Mouse (Mus musculus) small intestine, adult 2 months (tissue): Measurements from ENCODE around the gene Ypel3. TPM values are rescaled to one million over a fixed set of nuclear protein-coding genes. Genes with fewer than 3 reads are reported as not detected.
"Not testable (repeated sequence)": the region's sequence is repeated elsewhere in the genome, so short reads cannot be mapped to it uniquely, and the experiment has no call there.

Source experiments
- H3K27ac ChIP-seq: fragments of 200-500 bp; 2 replicates; pipeline ENCODE4 v1.5.1; 2012; ENCODE audit warnings: low read depth, low read length, control low read depth, inconsistent platforms; ENCODE audit not compliant: insufficient read depth
- H3K27me3 ChIP-seq: fragments of 200-500 bp; 2 replicates; pipeline ENCODE4 v1.6.1; 2012; ENCODE audit warnings: mild to moderate bottlenecking, moderate library complexity, low read length, inconsistent platforms; ENCODE audit not compliant: control insufficient read depth, insufficient read depth
- H3K36me3 ChIP-seq: fragments of 200-500 bp; 2 replicates; pipeline ENCODE4 v1.6.1; 2012; ENCODE audit warnings: mild to moderate bottlenecking, low read length, control low read depth, inconsistent platforms; ENCODE audit not compliant: control insufficient read depth, insufficient read depth
- H3K4me1 ChIP-seq: fragments of 200-500 bp; 2 replicates; pipeline ENCODE4 v1.6.1; 2012; ENCODE audit warnings: low read length, inconsistent platforms, mixed read lengths; ENCODE audit not compliant: control insufficient read depth, insufficient read depth, insufficient read length
- H3K4me3 ChIP-seq: fragments of 200-500 bp; 2 replicates; pipeline ENCODE4 v1.5.1; 2012; ENCODE audit warnings: low read depth, mild to moderate bottlenecking, control low read depth, inconsistent platforms, low read length, moderate library complexity
- CTCF ChIP-seq: fragments of 200-500 bp; IDR thresholded peaks from 2 replicates; pipeline ENCODE4 v1.5.1; 2012; ENCODE audit warnings: low read depth, mild to moderate bottlenecking, control low read depth, inconsistent platforms, low read length, moderate library complexity, mixed read lengths; ENCODE audit not compliant: insufficient replicate concordance, insufficient read length; ENCODE audit errors: extremely low read depth
- POLR2A ChIP-seq: fragments of 200-500 bp; IDR thresholded peaks from 2 replicates; pipeline ENCODE4 v1.6.1; 2012; ENCODE audit warnings: low read depth, mild to moderate bottlenecking, control low read depth, inconsistent platforms, low read length, moderate library complexity
- WGBS: fragments of 180-500 bp; shearing (Covaris S2); methylation state at CpG from one replicate; pipeline ENCODE4 v1.1.7; 2018; 5-methylcytosine and 5-hydroxymethylcytosine counted together
- polyA plus RNA-seq: library from polyadenylated mRNA; depleted of rRNA; stranded (reverse); fragments of >200 nt; gene quantifications from 2 replicates; pipeline ENCODE4 v1.2.3, GENCODE M21; 2012

Gene Ypel3
- polyA plus RNA-seq, 1 experiment = 244 TPM

GRCm38 (mm10) chr7:126775978-126776234 lies 849 bp upstream of the Ypel3 start:
- no peak for TF ChIP-seq CTCF
- TF ChIP-seq POLR2A = no peak
- Histone ChIP-seq H3K27ac (peak overlapping the region; percentile 93), H3K4me3 (no peak overlapping the region)

GRCm38 (mm10) chr7:126777476-126777875 lies 721 bp downstream of the Ypel3 start:
- WGBS = 52% methylated on average over 10 of the region's 10 CpGs
- H3K36me3 ChIP-seq = peaks cover 12% of the 10 kb centered on the region
- H3K4me1 ChIP-seq = peaks cover 23% of the 10 kb centered on the region
- no peaks in the 10 kb centered on the region for H3K27me3 ChIP-seq
- H3K4me3 ChIP-seq = peak overlapping the region; percentile 85
- peak overlapping the region; percentile 24; the same call in 1 of the 2 replicates for H3K27ac ChIP-seq
- TF ChIP-seq CTCF (no peak), POLR2A (no peak)

More at GRCm38 (mm10) chr7:126775978-126776234, 849 bp upstream of the Ypel3 start:
- H3K36me3 ChIP-seq = peaks cover 18% of the 10 kb centered on the region
- peaks cover 18% of the 10 kb centered on the region for H3K4me1 ChIP-seq
- 62% methylated on average over 3 of the region's 3 CpGs for WGBS
- no peaks in the 10 kb centered on the region for H3K27me3 ChIP-seq

- Histone ChIP-seq H3K4me1 (peaks cover 23% of the 10 kb centered on the region), H3K4me3 (no peak overlapping the region), H3K36me3 (peaks cover 9% of the 10 kb centered on the region), H3K27me3 (no peaks in the 10 kb centered on the region), H3K27ac (no peak overlapping the region)
- TF ChIP-seq CTCF = no peak
- TF ChIP-seq POLR2A = no peak
- WGBS = 89% methylated on average over 3 of the region's 3 CpGs
These were observed 1.4 kb downstream of the Ypel3 start for GRCm38 (mm10) chr7:126778147-126778546.

GRCm38 (mm10) chr7:126779101-126779500 lies 2.3 kb downstream of the Ypel3 start:
- H3K27me3 ChIP-seq, H3K36me3 ChIP-seq, H3K27ac ChIP-seq, H3K4me3 ChIP-seq: not testable (repeated sequence)
- peaks cover 23% of the 10 kb centered on the region for H3K4me1 ChIP-seq
- 85% methylated on average over 7 of the region's 7 CpGs for WGBS

GRCm38 (mm10) chr7:126779983-126780970 lies 3.5 kb downstream of the Ypel3 start:
- TF ChIP-seq POLR2A (no peak; the same call in 1 of the 2 replicates), CTCF (peak; percentile 95)
- WGBS = 4% methylated on average over 21 of the region's 21 CpGs
- Histone ChIP-seq H3K36me3 (peaks cover 12% of the 10 kb centered on the region), H3K27me3 (no peaks in the 10 kb centered on the region), H3K4me1 (peaks cover 23% of the 10 kb centered on the region), H3K27ac (0 out of 2 replicates have a peak overlapping the region, but pooled peaks have one; percentile 7), H3K4me3 (peak overlapping the region; percentile 56)

GRCm38 (mm10) chr7:126780971-126781635 lies 4.3 kb downstream of the Ypel3 start, which contains the start of gene Tbx6:
Tbx6 (plus strand) TSS chr7:126781483.
- Histone ChIP-seq H3K27me3 (no peaks in the 10 kb centered on the region), H3K36me3 (peaks cover 20% of the 10 kb centered on the region), H3K4me1 (peaks cover 17% of the 10 kb centered on the region), H3K27ac (no peak within 1 kb of the TSS), H3K4me3 (peak within 1 kb of the TSS; percentile 56)
- TF ChIP-seq POLR2A = no peak
- TF ChIP-seq CTCF = 0 out of 2 replicates have a peak, but pooled peaks have one; percentile 5
- 16% methylated on average over 22 of the region's 22 CpGs for WGBS
